Mouse (Mus musculus) hindbrain, postnatal 0 days (tissue): Measurements from ENCODE around the gene Nanp. TPM values are rescaled to one million over a fixed set of nuclear protein-coding genes. Genes with fewer than 3 reads are reported as not detected.

Experiments used
- ATAC-seq: fragments of 200-750 bp; cut with Nextera tagmentation; 2 replicates; pipeline ENCODE4 v1.8.0; 2017; ENCODE audit warnings: mild to moderate bottlenecking, moderate TSS enrichment, moderate library complexity
- DNase-seq: peaks from one replicate; pipeline ENCODE4 v3.0.0-alpha.2; 2015; ENCODE audit warnings: low spot score
- H3K27ac ChIP-seq: fragments of 300-500 bp; sonication (generic); 2 replicates; pipeline ENCODE4 v1.5.1; 2014; ENCODE audit warnings: mild to moderate bottlenecking
- H3K27me3 ChIP-seq: fragments of 300-500 bp; sonication (generic); 2 replicates; pipeline ENCODE4 v1.6.1; 2014; ENCODE audit warnings: low read length, mixed read lengths; ENCODE audit not compliant: insufficient read depth
- H3K36me3 ChIP-seq: fragments of 300-500 bp; sonication (generic); 2 replicates; pipeline ENCODE4 v1.6.1; 2014; ENCODE audit warnings: low read length, mixed read lengths; ENCODE audit not compliant: insufficient read depth
- H3K4me1 ChIP-seq: fragments of 300-500 bp; sonication (generic); 2 replicates; pipeline ENCODE4 v1.6.1; 2014; ENCODE audit warnings: antibody characterized with exemption, low read length, mixed read lengths; ENCODE audit not compliant: insufficient read depth
- H3K4me2 ChIP-seq: fragments of 300-500 bp; sonication (generic); 2 replicates; pipeline ENCODE4 v1.6.1; 2014; ENCODE audit warnings: low read depth, mild to moderate bottlenecking, low read length, moderate library complexity, mixed read lengths
- H3K4me3 ChIP-seq: fragments of 300-500 bp; sonication (generic); 2 replicates; pipeline ENCODE4 v1.5.1; 2014; ENCODE audit warnings: low read length
- H3K9ac ChIP-seq: fragments of 300-500 bp; sonication (generic); replicated peaks from 2 replicates; pipeline ENCODE4 v1.6.1; 2014; ENCODE audit warnings: mild to moderate bottlenecking, low read length, moderate library complexity, mixed read lengths
- H3K9me3 ChIP-seq: fragments of 300-500 bp; sonication (generic); 2 replicates; pipeline ENCODE4 v1.6.1; 2016; ENCODE audit warnings: low read length, mixed read lengths
- CTCF ChIP-seq: IDR thresholded peaks from 2 replicates; pipeline ENCODE4 v1.5.1; 2016; ENCODE audit warnings: antibody characterized with exemption, control low read depth, low read depth
- WGBS: fragments of 180-500 bp; shearing (Covaris S2); extraction: QIAGEN DNeasy Blood & Tissue Kit; methylation state at CpG from one replicate; pipeline ENCODE4 v1.1.7; 2014; 5-methylcytosine and 5-hydroxymethylcytosine counted together
- polyA plus RNA-seq: library from polyadenylated mRNA; unstranded; fragments of >200 nt; fragmentation: Nextera tagmentation; extraction: Ambion mirVana; gene quantifications from 2 replicates; pipeline ENCODE4 v1.2.1, GENCODE M21; 2015
- total RNA-seq: library from RNA; depleted of rRNA; stranded (reverse); fragments of >200 nt; gene quantifications from 2 replicates; pipeline ENCODE4 v1.2.3, GENCODE M21; 2014

The Nanp gene
- total and polyA plus RNA-seq, 2 experiments from 2014 or later: 10.2 to 39.3 TPM

DNA sequence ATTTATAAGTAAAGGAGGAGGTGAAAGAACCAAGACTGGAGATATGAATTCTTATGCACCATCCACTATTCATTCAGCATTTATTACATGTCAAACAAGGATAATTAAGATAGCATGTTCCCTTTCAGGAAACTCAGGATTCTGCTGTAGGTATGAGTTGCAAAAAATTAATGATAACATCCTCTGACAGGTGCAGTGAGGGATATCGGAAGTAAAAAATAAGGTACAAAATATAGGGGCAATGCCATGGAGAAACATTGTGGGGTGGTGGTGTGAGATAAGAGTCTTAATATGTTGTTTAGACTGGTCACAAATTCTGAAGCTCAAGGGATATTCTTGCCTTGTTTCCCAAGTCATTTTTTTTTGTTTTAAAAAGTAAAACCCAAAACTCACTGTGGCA, 1.9 kb downstream of the Nanp start:
- no peak for TF ChIP-seq CTCF
- 96% methylated on average over 1 of the region's 1 CpGs for WGBS
- Histone ChIP-seq H3K4me1 (0 out of 2 replicates have a peak, but pooled peaks cover 9% of the 10 kb centered on the region), H3K9me3 (no peaks in the 10 kb centered on the region), H3K4me2 (no peak overlapping the region), H3K27ac (no peak overlapping the region), H3K27me3 (no peaks in the 10 kb centered on the region), H3K9ac (0 out of 2 replicates have a peak overlapping the region, but pooled peaks have one; percentile 85), H3K4me3 (no peak overlapping the region), H3K36me3 (no peaks in the 10 kb centered on the region)
- no peak for DNase-seq
- no peak for ATAC-seq

DNA sequence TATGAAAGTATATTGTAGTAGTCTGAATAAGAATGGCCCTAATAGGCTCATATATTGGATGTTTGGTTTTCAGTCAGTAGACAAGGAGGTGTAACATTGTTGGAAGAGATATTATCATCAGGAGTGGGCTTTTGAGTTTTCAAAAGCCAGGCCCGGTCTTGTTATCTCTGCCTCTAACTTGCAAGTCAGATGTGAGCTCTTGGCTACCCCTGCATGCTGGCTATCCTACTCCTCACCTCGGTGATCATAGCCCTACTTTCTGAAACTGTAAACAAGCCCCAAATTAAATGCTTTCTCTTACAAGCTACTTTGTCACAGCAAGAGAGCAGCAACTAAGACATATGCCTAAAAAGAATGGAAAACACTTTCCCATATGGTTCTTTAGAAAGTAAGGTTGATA, 2.5 kb downstream of the Nanp start:
- Histone ChIP-seq H3K9me3 (no peaks in the 10 kb centered on the region), H3K4me1 (0 out of 2 replicates have a peak, but pooled peaks cover 9% of the 10 kb centered on the region), H3K9ac (no peak overlapping the region), H3K4me3 (no peak overlapping the region), H3K27me3 (no peaks in the 10 kb centered on the region), H3K36me3 (no peaks in the 10 kb centered on the region), H3K4me2 (no peak overlapping the region), H3K27ac (no peak overlapping the region)
- ATAC-seq: no peak
- WGBS: 97% methylated on average over 2 of the region's 2 CpGs
- DNase-seq: no peak
- no peak for TF ChIP-seq CTCF

DNA sequence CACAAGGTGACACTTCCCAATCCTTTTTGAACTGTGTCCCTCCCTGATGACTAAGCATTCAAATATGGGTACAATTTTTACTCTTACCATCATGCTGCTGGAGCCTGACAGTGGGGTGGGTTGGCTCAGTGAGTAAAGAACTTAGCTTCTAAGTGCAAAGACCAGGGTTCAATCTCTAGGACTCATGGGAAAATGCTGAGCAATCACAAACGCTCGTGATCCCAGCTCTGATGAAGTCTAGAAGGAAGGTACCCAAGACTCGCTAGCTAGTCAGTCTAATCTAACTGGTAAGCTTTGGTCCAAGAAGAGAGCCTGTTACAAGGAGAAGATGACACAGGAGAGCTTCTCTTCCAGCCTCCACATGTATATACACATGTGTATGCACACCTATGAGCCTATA, 4.8 kb downstream of the Nanp start:
- Histone ChIP-seq H3K9ac (no peak overlapping the region), H3K9me3 (no peaks in the 10 kb centered on the region), H3K4me1 (0 out of 2 replicates have a peak, but pooled peaks cover 9% of the 10 kb centered on the region), H3K27ac (no peak overlapping the region), H3K36me3 (no peaks in the 10 kb centered on the region), H3K27me3 (no peaks in the 10 kb centered on the region), H3K4me3 (no peak overlapping the region), H3K4me2 (no peak overlapping the region)
- ATAC-seq (no peak), DNase-seq (no peak)
- TF ChIP-seq CTCF: no peak
- WGBS: 94% methylated on average over 3 of the region's 3 CpGs

DNA sequence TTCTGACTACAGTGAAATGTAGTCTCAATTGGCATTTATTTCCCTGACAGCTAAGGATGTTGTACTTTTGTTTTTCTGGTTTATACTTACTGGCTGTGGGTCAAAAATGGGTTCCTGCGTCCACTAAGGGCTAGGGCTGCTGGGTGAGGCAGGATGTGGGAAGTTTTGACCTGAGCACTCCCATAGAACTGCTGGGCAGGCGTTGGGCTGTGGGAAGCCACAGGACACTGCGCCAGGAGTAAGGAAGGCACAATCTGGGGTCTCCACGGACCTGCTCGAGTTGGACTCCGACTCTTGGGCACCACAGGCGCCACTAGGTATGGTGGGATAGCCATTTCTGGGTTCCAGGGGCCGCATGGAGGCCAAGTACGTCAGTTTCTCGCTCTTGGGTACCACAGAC, 18.0 kb downstream of the Nanp start:
- no peaks in the 10 kb centered on the region for H3K4me1 ChIP-seq
- H3K36me3 ChIP-seq: no peaks in the 10 kb centered on the region
- TF ChIP-seq CTCF: no peak
- H3K4me3 ChIP-seq: no peak overlapping the region
- H3K9ac ChIP-seq: no peak overlapping the region
- no peak for DNase-seq
- H3K27me3 ChIP-seq: no peaks in the 10 kb centered on the region
- WGBS: 87% methylated on average over 10 of the region's 10 CpGs
- no peaks in the 10 kb centered on the region for H3K9me3 ChIP-seq
- ATAC-seq: no peak
- no peak overlapping the region for H3K27ac ChIP-seq
- H3K4me2 ChIP-seq: no peak overlapping the region

DNA sequence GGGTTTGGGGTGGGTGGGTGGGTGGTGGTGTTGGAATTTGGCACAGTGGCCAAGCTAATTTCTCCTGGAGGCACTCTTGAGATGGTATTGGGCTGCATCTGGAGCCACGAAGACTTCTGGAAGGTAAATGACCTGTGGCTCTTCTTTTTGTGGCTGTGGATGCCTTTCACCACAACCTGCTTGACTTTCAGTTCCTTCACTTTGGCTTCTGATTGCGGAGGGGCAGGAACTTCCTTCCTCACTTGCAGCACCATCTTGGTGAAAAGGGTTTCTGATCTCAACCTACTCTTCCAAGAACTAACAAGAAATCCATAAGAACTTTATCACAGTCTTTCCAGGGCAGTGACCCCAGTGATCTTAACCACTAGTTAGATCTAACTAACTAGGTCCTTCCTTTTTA, 23.9 kb downstream of the Nanp start:
- no peaks in the 10 kb centered on the region for H3K4me1 ChIP-seq
- DNase-seq: no peak
- H3K9ac ChIP-seq: no peak overlapping the region
- ATAC-seq: no peak
- no peak overlapping the region for H3K4me2 ChIP-seq
- no peaks in the 10 kb centered on the region for H3K27me3 ChIP-seq
- TF ChIP-seq CTCF: no peak
- H3K36me3 ChIP-seq: no peaks in the 10 kb centered on the region
- 86% methylated on average over 2 of the region's 2 CpGs for WGBS
- no peaks in the 10 kb centered on the region for H3K9me3 ChIP-seq
- no peak overlapping the region for H3K4me3 ChIP-seq
- H3K27ac ChIP-seq: no peak overlapping the region

DNA sequence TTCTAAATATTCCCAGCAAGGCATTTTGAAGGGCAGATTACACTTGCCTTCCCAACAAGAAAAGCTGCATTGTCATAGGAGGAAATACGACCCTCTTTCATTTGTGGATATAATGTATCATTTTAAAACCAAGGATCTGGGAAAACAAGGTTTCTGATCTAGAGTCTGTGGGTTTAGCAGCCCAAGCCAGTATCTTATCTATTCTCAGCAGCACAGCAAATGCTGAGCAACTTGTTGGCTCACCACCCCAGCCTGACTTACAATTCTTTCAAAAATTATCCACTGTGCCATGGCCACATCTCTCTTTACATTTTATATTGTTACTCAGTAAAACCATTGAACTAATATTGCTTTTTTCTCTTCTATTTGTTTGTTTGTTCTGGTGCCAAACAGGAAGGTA, 27.9 kb downstream of the Nanp start:
- no peak for ATAC-seq
- Histone ChIP-seq H3K9ac (no peak overlapping the region), H3K27me3 (no peaks in the 10 kb centered on the region), H3K4me1 (0 out of 2 replicates have a peak, but pooled peaks cover 4% of the 10 kb centered on the region), H3K27ac (no peak overlapping the region), H3K4me2 (no peak overlapping the region), H3K4me3 (no peak overlapping the region), H3K9me3 (no peaks in the 10 kb centered on the region), H3K36me3 (no peaks in the 10 kb centered on the region)
- DNase-seq: no peak
- no peak for TF ChIP-seq CTCF
- WGBS: 60% methylated on average over 1 of the region's 1 CpGs

DNA sequence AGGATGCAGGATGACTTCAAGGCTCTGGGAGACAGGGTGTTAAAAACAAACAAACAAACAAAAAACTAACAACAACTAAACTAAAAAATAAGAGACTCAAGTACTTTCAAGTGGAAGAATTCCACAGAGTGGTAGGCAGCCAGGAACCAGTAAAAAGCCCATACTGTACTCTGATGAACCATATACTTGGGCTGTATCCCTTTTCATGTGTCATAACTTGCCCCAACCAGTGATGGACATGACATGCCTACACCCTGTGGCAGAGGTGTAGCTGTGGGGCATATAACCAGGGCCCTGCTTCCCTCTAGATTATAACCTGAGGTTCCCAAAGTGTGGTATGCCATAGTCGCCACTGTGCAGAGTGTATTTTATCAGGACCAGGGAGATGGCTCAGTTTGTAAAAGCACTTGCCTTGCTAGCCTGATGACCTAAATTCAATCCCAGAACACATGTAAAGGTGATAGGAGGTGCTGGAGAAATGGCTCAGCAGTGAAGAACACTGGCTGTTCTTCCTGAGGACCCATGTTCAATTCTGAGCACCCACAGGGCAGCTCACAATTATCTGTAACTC, 29.6 kb downstream of the Nanp start:
- H3K27ac ChIP-seq: no peak overlapping the region
- TF ChIP-seq CTCF: no peak
- no peaks in the 10 kb centered on the region for H3K9me3 ChIP-seq
- H3K36me3 ChIP-seq: no peaks in the 10 kb centered on the region
- peak overlapping the region; percentile 97 for H3K4me2 ChIP-seq
- WGBS: 76% methylated on average over 1 of the region's 1 CpGs
- H3K27me3 ChIP-seq: no peaks in the 10 kb centered on the region
- H3K4me3 ChIP-seq: peak overlapping the region; percentile 76
- H3K4me1 ChIP-seq: 0 out of 2 replicates have a peak, but pooled peaks cover 4% of the 10 kb centered on the region
- DNase-seq (no peak), ATAC-seq (peak; percentile 48)
- peak overlapping the region; percentile 69 for H3K9ac ChIP-seq
